25 mouse cellular contexts compared by ENCODE assay signal in the genomic region with DNA sequence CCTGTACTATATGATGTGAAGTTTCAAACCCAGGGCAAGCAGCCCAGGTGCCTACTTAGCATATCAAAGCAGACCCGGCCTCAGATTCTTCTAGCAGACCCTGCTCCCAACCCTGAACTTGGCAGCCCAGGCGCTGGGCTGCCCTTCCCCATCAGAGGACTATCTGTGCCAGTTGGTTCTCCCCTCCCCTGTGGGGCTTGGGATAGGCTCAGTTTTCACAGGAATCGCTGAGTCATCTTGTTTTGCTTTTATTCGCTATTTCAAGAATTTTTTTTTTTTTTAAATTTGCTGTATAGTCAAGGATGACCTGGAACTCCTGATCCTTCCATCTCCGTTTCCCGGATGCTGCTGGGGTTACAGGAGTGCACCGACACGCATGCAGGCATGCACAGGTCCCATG. TPM values are rescaled to one million over a fixed set of nuclear protein-coding genes. Genes with fewer than 3 reads are reported as not detected.
DNase-seq lines count a peak whose midpoint lies in the region; ATAC-seq lines count a peak whose summit lies in the region.
"Had no signal": no experiment of that assay in that cellular context is flagged by ENCODE, and none has a peak within 500 bp of the region (broad histone marks: within the 10 kb centered on the region; RNA-seq: fewer than 3 reads in every experiment).

No protein-coding gene starts in this region.

- peak; percentile 23 for DNase-seq in embryonic facial prominence, embryonic 14.5 days (ENCODE audit: low spot score)
- no peak for DNase-seq in embryonic facial prominence, embryonic 10.5 days (ENCODE audit: low spot score)
- DNase-seq in liver, embryonic 13.5 days, result no peak
- DNase-seq in urinary bladder, postnatal 36 days (ENCODE audit: low spot score in 2 of 2), result no peak
- no peak for DNase-seq in limb, embryonic 10.5 days (ENCODE audit: low spot score)
- DNase-seq in kidney, postnatal 14 days, result no peak
- DNase-seq: adrenal gland, postnatal 36 days; cerebellum, adult 9-11 months; gastrocnemius, postnatal 25 days; kidney, postnatal 4 days; midbrain, embryonic 14.5 days; spleen, adult 18-20 months had no signal

- 67% methylated on average over 8 of the region's 8 CpGs for WGBS in embryonic facial prominence, embryonic 14.5 days
- 81% methylated on average over 8 of the region's 8 CpGs for WGBS in embryonic facial prominence, embryonic 10.5 days
- WGBS in liver, embryonic 13.5 days (ENCODE audit: insufficient replicate concordance), result 49% methylated on average over 8 of the region's 8 CpGs
- WGBS in forebrain, embryonic 12.5 days, result 75% methylated on average over 8 of the region's 8 CpGs
- 79% methylated on average over 8 of the region's 8 CpGs for WGBS in limb, embryonic 10.5 days

- H3K9me3 ChIP-seq in embryonic facial prominence, embryonic 14.5 days (ENCODE audit: control insufficient read depth, low read length), result no peaks in the 10 kb centered on the region
- no peaks in the 10 kb centered on the region for H3K9me3 ChIP-seq in embryonic facial prominence, embryonic 10.5 days
- H3K9me3 ChIP-seq in liver, embryonic 13.5 days (replicated peaks), result no peaks in the 10 kb centered on the region
- H3K9me3 ChIP-seq in forebrain, embryonic 12.5 days, result no peaks in the 10 kb centered on the region
- H3K9me3 ChIP-seq in limb, embryonic 10.5 days (replicated peaks), result no peaks in the 10 kb centered on the region
- H3K9me3 ChIP-seq: embryonic facial prominence, embryonic 13.5 days; forebrain, embryonic 13.5 days; limb, embryonic 13.5 days; lung, embryonic 15.5 days; stomach, embryonic 15.5 days had no signal

- H3K4me2 ChIP-seq in embryonic facial prominence, embryonic 14.5 days (ENCODE audit: low read depth, low read length), result no peak overlapping the region
- H3K4me2 ChIP-seq in liver, embryonic 13.5 days, result peak overlapping the region; percentile 65
- H3K4me2 ChIP-seq in forebrain, embryonic 12.5 days, result no peak overlapping the region
- H3K4me2 ChIP-seq: embryonic facial prominence, embryonic 13.5 days; forebrain, embryonic 13.5 days; limb, embryonic 13.5 days; lung, embryonic 15.5 days; stomach, embryonic 15.5 days had no signal

- no peak overlapping the region for H3K9ac ChIP-seq in embryonic facial prominence, embryonic 14.5 days (ENCODE audit: low read depth, low read length)
- peak overlapping the region; percentile 85 for H3K9ac ChIP-seq in liver, embryonic 13.5 days
- H3K9ac ChIP-seq in forebrain, embryonic 12.5 days, result no peak overlapping the region
- H3K9ac ChIP-seq: embryonic facial prominence, embryonic 13.5 days; forebrain, embryonic 13.5 days; limb, embryonic 13.5 days; lung, embryonic 15.5 days; stomach, embryonic 15.5 days had no signal

- no peak for ATAC-seq in embryonic facial prominence, embryonic 14.5 days (ENCODE audit: low read depth)
- ATAC-seq in erythroblast, adult 5-6 weeks (replicated peaks; ENCODE audit: low FRiP score, poor library complexity, severe bottlenecking), result peak; percentile 44
- ATAC-seq in liver, embryonic 13.5 days (ENCODE audit: low read depth), result peak; percentile 47
- ATAC-seq in forebrain, embryonic 12.5 days (ENCODE audit: low FRiP score), result no peak
- ATAC-seq: forebrain, embryonic 13.5 days; hindbrain, embryonic 16.5 days; intestine, embryonic 16.5 days had no signal

- H3K27me3 ChIP-seq in embryonic facial prominence, embryonic 14.5 days (replicated peaks; ENCODE audit: control insufficient read depth, insufficient read depth, low read length), result no peaks in the 10 kb centered on the region
- H3K27me3 ChIP-seq in embryonic facial prominence, embryonic 10.5 days (replicated peaks; ENCODE audit: low read depth, poor library complexity, severe bottlenecking), result no peaks in the 10 kb centered on the region
- no peaks in the 10 kb centered on the region for H3K27me3 ChIP-seq in liver, embryonic 13.5 days
- no peaks in the 10 kb centered on the region for H3K27me3 ChIP-seq in forebrain, embryonic 12.5 days
- 0 out of 2 replicates have a peak, but pooled peaks cover 3% of the 10 kb centered on the region for H3K27me3 ChIP-seq in limb, embryonic 10.5 days (ENCODE audit: low read depth, poor library complexity, severe bottlenecking)
- H3K27me3 ChIP-seq: embryonic facial prominence, embryonic 13.5 days; forebrain, embryonic 13.5 days; limb, embryonic 13.5 days; lung, embryonic 15.5 days; stomach, embryonic 15.5 days had no signal

- H3K4me1 ChIP-seq in embryonic facial prominence, embryonic 14.5 days (ENCODE audit: control insufficient read depth, insufficient read depth, low read length), result no peaks in the 10 kb centered on the region
- H3K4me1 ChIP-seq in embryonic facial prominence, embryonic 10.5 days, result peaks cover 9% of the 10 kb centered on the region; the same call in 1 of the 2 replicates
- H3K4me1 ChIP-seq in liver, embryonic 13.5 days (replicated peaks), result peaks cover 73% of the 10 kb centered on the region
- peaks cover 5% of the 10 kb centered on the region; the same call in 1 of the 2 replicates for H3K4me1 ChIP-seq in forebrain, embryonic 12.5 days
- H3K4me1 ChIP-seq in limb, embryonic 10.5 days, result 0 out of 2 replicates have a peak, but pooled peaks cover under 1% of the 10 kb centered on the region
- H3K4me1 ChIP-seq: embryonic facial prominence, embryonic 13.5 days; limb, embryonic 13.5 days; lung, embryonic 15.5 days had no signal

- no peak overlapping the region for H3K4me3 ChIP-seq in embryonic facial prominence, embryonic 14.5 days (ENCODE audit: low read depth, low read length)
- H3K4me3 ChIP-seq in embryonic facial prominence, embryonic 10.5 days, result no peak overlapping the region
- peak overlapping the region; percentile 69 for H3K4me3 ChIP-seq in liver, embryonic 13.5 days (replicated peaks)
- no peak overlapping the region for H3K4me3 ChIP-seq in forebrain, embryonic 12.5 days (replicated peaks)
- no peak overlapping the region for H3K4me3 ChIP-seq in limb, embryonic 10.5 days
- H3K4me3 ChIP-seq: embryonic facial prominence, embryonic 13.5 days; forebrain, embryonic 13.5 days; limb, embryonic 13.5 days; lung, embryonic 15.5 days; myocyte; stomach, embryonic 15.5 days had no signal

- no peaks in the 10 kb centered on the region for H3K36me3 ChIP-seq in embryonic facial prominence, embryonic 14.5 days (ENCODE audit: control insufficient read depth, insufficient read depth, low read length)
- H3K36me3 ChIP-seq in embryonic facial prominence, embryonic 10.5 days (replicated peaks), result no peaks in the 10 kb centered on the region
- peaks cover 27% of the 10 kb centered on the region for H3K36me3 ChIP-seq in liver, embryonic 13.5 days
- no peaks in the 10 kb centered on the region for H3K36me3 ChIP-seq in forebrain, embryonic 12.5 days (replicated peaks)
- H3K36me3 ChIP-seq in limb, embryonic 10.5 days, result no peaks in the 10 kb centered on the region
- H3K36me3 ChIP-seq: embryonic facial prominence, embryonic 13.5 days; limb, embryonic 13.5 days; lung, embryonic 15.5 days; stomach, embryonic 15.5 days had no signal

- H3K27ac ChIP-seq in embryonic facial prominence, embryonic 14.5 days (replicated peaks; ENCODE audit: low read depth, low read length), result no peak overlapping the region
- no peak overlapping the region for H3K27ac ChIP-seq in embryonic facial prominence, embryonic 10.5 days (replicated peaks)
- H3K27ac ChIP-seq in liver, embryonic 13.5 days, result peak overlapping the region; percentile 99
- no peak overlapping the region for H3K27ac ChIP-seq in forebrain, embryonic 12.5 days
- no peak overlapping the region for H3K27ac ChIP-seq in limb, embryonic 10.5 days
- H3K27ac ChIP-seq: embryonic facial prominence, embryonic 13.5 days; forebrain, embryonic 13.5 days; limb, embryonic 13.5 days; lung, embryonic 15.5 days; macrophage; stomach, embryonic 15.5 days had no signal

RNA-seq across cellular contexts. Expression of a gene that starts 3.6 kb away (rescaled TPM):
- polyA plus RNA-seq in embryonic facial prominence, embryonic 14.5 days (2014; fragmentation: Nextera tagmentation; extraction: Ambion mirVana), result 2.6 and 2.9 TPM in 2 replicates
- polyA plus RNA-seq in embryonic facial prominence, embryonic 10.5 days (2016; fragmentation: Nextera tagmentation; extraction: Ambion mirVana), result 0.24 and 0.45 TPM in 2 replicates
- 503 and 549 TPM in 2 replicates for total RNA-seq in erythroblast, adult 5-6 weeks (2015; ENCODE audit: low replicate concordance)
- 671 and 837 TPM in 2 replicates for total RNA-seq in erythroblast, adult 5-6 weeks (2017; ENCODE audit: low replicate concordance)
- polyA plus RNA-seq in liver, embryonic 13.5 days (2015; fragmentation: Nextera tagmentation; extraction: Ambion mirVana), result 134 and 152 TPM in 2 replicates
- 1.2 and 1.5 TPM in 2 replicates for polyA plus RNA-seq in forebrain, embryonic 12.5 days (2016; fragmentation: Nextera tagmentation; extraction: Ambion mirVana)
- polyA plus RNA-seq in limb, embryonic 10.5 days (2016; fragmentation: Nextera tagmentation; extraction: Ambion mirVana), result not detected in 2 replicates
- total RNA-seq: adrenal gland, postnatal 36 days; gastrocnemius, postnatal 25 days; layer of hippocampus, postnatal 10 days had no signal
- polyA plus RNA-seq: macrophage, myocyte had no signal

RNA-seq across cellular contexts. Expression of a gene that starts 7.0 kb away (rescaled TPM):
- 0.08 and 0.13 TPM in 2 replicates for polyA plus RNA-seq in embryonic facial prominence, embryonic 14.5 days (2014; fragmentation: Nextera tagmentation; extraction: Ambion mirVana)
- 0.20 and 0.51 TPM in 2 replicates for polyA plus RNA-seq in embryonic facial prominence, embryonic 10.5 days (2016; fragmentation: Nextera tagmentation; extraction: Ambion mirVana)
- total RNA-seq in erythroblast, adult 5-6 weeks (2015; ENCODE audit: low replicate concordance), result 56.8 and 60.7 TPM in 2 replicates
- total RNA-seq in erythroblast, adult 5-6 weeks (2017; ENCODE audit: low replicate concordance), result 32.9 and 47.0 TPM in 2 replicates
- 3.5 and 4.4 TPM in 2 replicates for polyA plus RNA-seq in liver, embryonic 13.5 days (2015; fragmentation: Nextera tagmentation; extraction: Ambion mirVana)
- polyA plus RNA-seq in forebrain, embryonic 12.5 days (2016; fragmentation: Nextera tagmentation; extraction: Ambion mirVana), result 0.10 and 0.18 TPM in 2 replicates
- polyA plus RNA-seq in limb, embryonic 10.5 days (2016; fragmentation: Nextera tagmentation; extraction: Ambion mirVana), result 0.06 and 0.13 TPM in 2 replicates
- total RNA-seq: adrenal gland, postnatal 36 days; gastrocnemius, postnatal 25 days had no signal
- polyA plus RNA-seq: macrophage, myocyte had no signal

RNA-seq across cellular contexts. Expression of a gene that starts 14.9 kb away (rescaled TPM):
- polyA plus RNA-seq in embryonic facial prominence, embryonic 14.5 days (2014; fragmentation: Nextera tagmentation; extraction: Ambion mirVana), result 73.2 and 104 TPM in 2 replicates
- polyA plus RNA-seq in embryonic facial prominence, embryonic 10.5 days (2016; fragmentation: Nextera tagmentation; extraction: Ambion mirVana), result 0.61 and 1.2 TPM in 2 replicates
- not detected in 2 replicates for total RNA-seq in erythroblast, adult 5-6 weeks (2015; ENCODE audit: low replicate concordance)
- not detected in 2 replicates for total RNA-seq in erythroblast, adult 5-6 weeks (2017; ENCODE audit: low replicate concordance)
- polyA plus RNA-seq in liver, embryonic 13.5 days (2015; fragmentation: Nextera tagmentation; extraction: Ambion mirVana), result 1.2 TPM in 2 replicates
- 0.65 and 0.82 TPM in 2 replicates for polyA plus RNA-seq in forebrain, embryonic 12.5 days (2016; fragmentation: Nextera tagmentation; extraction: Ambion mirVana)
- 0.92 and 1.2 TPM in 2 replicates for polyA plus RNA-seq in limb, embryonic 10.5 days (2016; fragmentation: Nextera tagmentation; extraction: Ambion mirVana)
- total RNA-seq: hematopoietic stem cell, adult 5-6 weeks had no signal
- polyA plus RNA-seq: macrophage had no signal

RNA-seq across cellular contexts. Expression of a gene that starts 37.9 kb away (rescaled TPM):
- 38.1 and 45.7 TPM in 2 replicates for polyA plus RNA-seq in embryonic facial prominence, embryonic 14.5 days (2014; fragmentation: Nextera tagmentation; extraction: Ambion mirVana)
- 87.8 and 89.5 TPM in 2 replicates for polyA plus RNA-seq in embryonic facial prominence, embryonic 10.5 days (2016; fragmentation: Nextera tagmentation; extraction: Ambion mirVana)
- 28.2 and 32.1 TPM in 2 replicates for total RNA-seq in erythroblast, adult 5-6 weeks (2015; ENCODE audit: low replicate concordance)
- total RNA-seq in erythroblast, adult 5-6 weeks (2017; ENCODE audit: low replicate concordance), result 31.6 and 34.2 TPM in 2 replicates
- polyA plus RNA-seq in liver, embryonic 13.5 days (2015; fragmentation: Nextera tagmentation; extraction: Ambion mirVana), result 58.9 and 61.8 TPM in 2 replicates
- 82.8 and 87.4 TPM in 2 replicates for polyA plus RNA-seq in forebrain, embryonic 12.5 days (2016; fragmentation: Nextera tagmentation; extraction: Ambion mirVana)
- polyA plus RNA-seq in limb, embryonic 10.5 days (2016; fragmentation: Nextera tagmentation; extraction: Ambion mirVana), result 75.0 and 80.3 TPM in 2 replicates

RNA-seq across cellular contexts. Expression of a gene that starts 38.0 kb away (rescaled TPM):
- 16.2 and 16.7 TPM in 2 replicates for polyA plus RNA-seq in embryonic facial prominence, embryonic 14.5 days (2014; fragmentation: Nextera tagmentation; extraction: Ambion mirVana)
- 25.4 and 26.6 TPM in 2 replicates for polyA plus RNA-seq in embryonic facial prominence, embryonic 10.5 days (2016; fragmentation: Nextera tagmentation; extraction: Ambion mirVana)
- total RNA-seq in erythroblast, adult 5-6 weeks (2015; ENCODE audit: low replicate concordance), result 44.0 and 47.2 TPM in 2 replicates
- total RNA-seq in erythroblast, adult 5-6 weeks (2017; ENCODE audit: low replicate concordance), result 30.6 and 42.7 TPM in 2 replicates
- polyA plus RNA-seq in liver, embryonic 13.5 days (2015; fragmentation: Nextera tagmentation; extraction: Ambion mirVana), result 7.2 and 9.7 TPM in 2 replicates
- 20.7 and 23.4 TPM in 2 replicates for polyA plus RNA-seq in forebrain, embryonic 12.5 days (2016; fragmentation: Nextera tagmentation; extraction: Ambion mirVana)
- polyA plus RNA-seq in limb, embryonic 10.5 days (2016; fragmentation: Nextera tagmentation; extraction: Ambion mirVana), result 21.9 and 26.4 TPM in 2 replicates

Comparison
In these comparisons a context has a peak if more than half of its experiments do, and no peak if none do; other contexts are left out.
1. RNA of a gene that starts 14.9 kb away (polyA plus RNA-seq): 73.2 to 104 TPM in embryonic facial prominence, embryonic 14.5 days; 1.2 TPM in liver, embryonic 13.5 days, 0.92 to 1.2 TPM in limb, embryonic 10.5 days, 0.65 to 0.82 TPM in forebrain, embryonic 12.5 days and 0.61 to 1.2 TPM in embryonic facial prominence, embryonic 10.5 days; every median in the first group is over 10 times any median in the second.
2. ATAC-seq: peak in erythroblast, adult 5-6 weeks (single experiment) and liver, embryonic 13.5 days (single experiment); none in embryonic facial prominence, embryonic 14.5 days (single experiment) and forebrain, embryonic 12.5 days (single experiment).
3. RNA of a gene that starts 3.6 kb away (polyA plus RNA-seq): 134 to 152 TPM in liver, embryonic 13.5 days; 2.6 to 2.9 TPM in embryonic facial prominence, embryonic 14.5 days, 1.2 to 1.5 TPM in forebrain, embryonic 12.5 days, 0.24 to 0.45 TPM in embryonic facial prominence, embryonic 10.5 days and not detected in limb, embryonic 10.5 days; every median in the first group is over 10 times any median in the second.